Mouse (Mus musculus): ENCODE measurements around the gene Midn. TPM values are rescaled to one million over a fixed set of nuclear protein-coding genes. Genes with fewer than 3 reads are reported as not detected.

The Midn gene
- polyA plus RNA-seq, 1 experiment from 2014 or later, result 5.7 TPM

- Histone ChIP-seq H3K9ac (no peak overlapping the region), H3K4me3 (no peak overlapping the region), H3K4me1 (peaks cover 54% of the 10 kb centered on the region), H3K27ac (no peak overlapping the region), H3K36me3 (peaks cover 10% of the 10 kb centered on the region), H3K9me3 (replicated peaks) (no peaks in the 10 kb centered on the region), H3K4me2 (no peak overlapping the region), H3K27me3 (replicated peaks) (peaks cover 47% of the 10 kb centered on the region)
- 66% methylated on average over 5 of the region's 5 CpGs for WGBS (ENCODE audit: insufficient replicate concordance)
- ATAC-seq, result no peak
These were observed 28.3 kb downstream of the Midn start for GRCm38 (mm10) chr10:80176270-80176834.

GRCm38 (mm10) chr10:80177441-80178279, 29.6 kb downstream of the Midn start:
- Histone ChIP-seq H3K4me2 (no peak overlapping the region), H3K4me3 (no peak overlapping the region), H3K9ac (no peak overlapping the region), H3K4me1 (peaks cover 41% of the 10 kb centered on the region), H3K27ac (no peak overlapping the region), H3K9me3 (replicated peaks) (no peaks in the 10 kb centered on the region), H3K27me3 (replicated peaks) (peaks cover 60% of the 10 kb centered on the region), H3K36me3 (no peaks in the 10 kb centered on the region)
- WGBS (ENCODE audit: insufficient replicate concordance), result 60% methylated on average over 7 of the region's 7 CpGs
- ATAC-seq, result no peak

GRCm38 (mm10) chr10:80179068-80180051, 31.3 kb downstream of the Midn start, which contains the start of gene Efna2:
TSS of gene Efna2 (plus strand) at chr10:80179482.
- 2% methylated on average over 71 of the region's 106 CpGs for WGBS (ENCODE audit: insufficient replicate concordance)
- H3K9ac ChIP-seq, result peak within 1 kb of the TSS; percentile 62
- peaks cover 77% of the 10 kb centered on the region for H3K27me3 ChIP-seq (replicated peaks)
- H3K4me2 ChIP-seq, result peak within 1 kb of the TSS; percentile 78
- H3K27ac ChIP-seq, result no peak within 1 kb of the TSS
- H3K36me3 ChIP-seq, result no peaks in the 10 kb centered on the region
- no peaks in the 10 kb centered on the region for H3K9me3 ChIP-seq (replicated peaks)
- ATAC-seq, result peak; percentile 3; the same call in 1 of the 2 replicates
- H3K4me1 ChIP-seq, result peaks cover 29% of the 10 kb centered on the region
- peak within 1 kb of the TSS; percentile 60 for H3K4me3 ChIP-seq

- peak overlapping the region; percentile 60 for H3K4me3 ChIP-seq
- peaks cover 84% of the 10 kb centered on the region for H3K27me3 ChIP-seq (replicated peaks)
- H3K4me1 ChIP-seq, result peaks cover 20% of the 10 kb centered on the region
- 53% methylated on average over 6 of the region's 6 CpGs for WGBS (ENCODE audit: insufficient replicate concordance)
- no peak for ATAC-seq
- no peaks in the 10 kb centered on the region for H3K36me3 ChIP-seq
- H3K27ac ChIP-seq, result no peak overlapping the region
- H3K9ac ChIP-seq, result peak overlapping the region; percentile 62; the same call in 1 of the 2 replicates
- H3K4me2 ChIP-seq, result peak overlapping the region; percentile 78
- H3K9me3 ChIP-seq (replicated peaks), result no peaks in the 10 kb centered on the region
These were observed 32.2 kb downstream of the Midn start for GRCm38 (mm10) chr10:80180288-80180687.

GRCm38 (mm10) chr10:80180823-80181222, 32.8 kb downstream of the Midn start:
- no peak overlapping the region for H3K9ac ChIP-seq
- H3K36me3 ChIP-seq, result no peaks in the 10 kb centered on the region
- H3K4me1 ChIP-seq, result peaks cover 15% of the 10 kb centered on the region
- H3K27me3 ChIP-seq (replicated peaks), result peaks cover 90% of the 10 kb centered on the region
- no peak for ATAC-seq
- H3K4me3 ChIP-seq, result no peak overlapping the region
- 53% methylated on average over 5 of the region's 5 CpGs for WGBS (ENCODE audit: insufficient replicate concordance)
- no peaks in the 10 kb centered on the region for H3K9me3 ChIP-seq (replicated peaks)
- H3K27ac ChIP-seq, result no peak overlapping the region
- peak overlapping the region; percentile 7; the same call in 1 of the 2 replicates for H3K4me2 ChIP-seq

GRCm38 (mm10) chr10:80182547-80182946, 34.5 kb downstream of the Midn start:
- Histone ChIP-seq H3K27me3 (replicated peaks) (peaks cover 98% of the 10 kb centered on the region), H3K27ac (no peak overlapping the region), H3K4me2 (no peak overlapping the region), H3K4me1 (peaks cover 15% of the 10 kb centered on the region), H3K9me3 (replicated peaks) (no peaks in the 10 kb centered on the region), H3K4me3 (no peak overlapping the region), H3K36me3 (no peaks in the 10 kb centered on the region), H3K9ac (no peak overlapping the region)
- 74% methylated on average over 7 of the region's 7 CpGs for WGBS (ENCODE audit: insufficient replicate concordance)
- ATAC-seq, result no peak

GRCm38 (mm10) chr10:80186649-80187048, 38.6 kb downstream of the Midn start:
- H3K27ac ChIP-seq, result no peak overlapping the region
- 26% methylated on average over 27 of the region's 27 CpGs for WGBS (ENCODE audit: insufficient replicate concordance)
- peaks cover 98% of the 10 kb centered on the region for H3K27me3 ChIP-seq (replicated peaks)
- no peak overlapping the region for H3K4me3 ChIP-seq
- peaks cover 14% of the 10 kb centered on the region for H3K4me1 ChIP-seq
- no peaks in the 10 kb centered on the region for H3K36me3 ChIP-seq
- no peak overlapping the region for H3K9ac ChIP-seq
- no peak overlapping the region for H3K4me2 ChIP-seq
- H3K9me3 ChIP-seq (replicated peaks), result no peaks in the 10 kb centered on the region
- ATAC-seq, result no peak

- no peaks in the 10 kb centered on the region for H3K9me3 ChIP-seq (replicated peaks)
- no peak overlapping the region for H3K9ac ChIP-seq
- H3K27ac ChIP-seq, result no peak overlapping the region
- no peak overlapping the region for H3K4me2 ChIP-seq
- H3K4me1 ChIP-seq, result peaks cover 14% of the 10 kb centered on the region
- no peak for ATAC-seq
- H3K4me3 ChIP-seq, result no peak overlapping the region
- peaks cover 98% of the 10 kb centered on the region for H3K27me3 ChIP-seq (replicated peaks)
- no peaks in the 10 kb centered on the region for H3K36me3 ChIP-seq
- WGBS (ENCODE audit: insufficient replicate concordance), result 76% methylated on average over 10 of the region's 10 CpGs
These were observed 39.7 kb downstream of the Midn start for GRCm38 (mm10) chr10:80187739-80188138.

- ATAC-seq, result no peak
- 69% methylated on average over 15 of the region's 15 CpGs for WGBS (ENCODE audit: insufficient replicate concordance)
- H3K36me3 ChIP-seq, result no peaks in the 10 kb centered on the region
- H3K4me3 ChIP-seq, result no peak overlapping the region
- H3K4me1 ChIP-seq, result peaks cover 18% of the 10 kb centered on the region
- H3K9me3 ChIP-seq (replicated peaks), result no peaks in the 10 kb centered on the region
- H3K4me2 ChIP-seq, result no peak overlapping the region
- peaks cover 98% of the 10 kb centered on the region for H3K27me3 ChIP-seq (replicated peaks)
- H3K9ac ChIP-seq, result no peak overlapping the region
- H3K27ac ChIP-seq, result no peak overlapping the region
These were observed 40.5 kb downstream of the Midn start for GRCm38 (mm10) chr10:80188453-80189024.

- H3K27ac ChIP-seq, result no peak overlapping the region
- H3K36me3 ChIP-seq, result no peaks in the 10 kb centered on the region
- H3K4me3 ChIP-seq, result peak overlapping the region; percentile 39
- peaks cover 28% of the 10 kb centered on the region for H3K4me1 ChIP-seq
- H3K9me3 ChIP-seq (replicated peaks), result no peaks in the 10 kb centered on the region
- 5% methylated on average over 21 of the region's 21 CpGs for WGBS (ENCODE audit: insufficient replicate concordance)
- ATAC-seq, result no peak
- H3K4me2 ChIP-seq, result peak overlapping the region; percentile 64
- H3K27me3 ChIP-seq (replicated peaks), result peaks cover 97% of the 10 kb centered on the region
- no peak overlapping the region for H3K9ac ChIP-seq
These were observed 41.9 kb downstream of the Midn start for GRCm38 (mm10) chr10:80189999-80190398.

- WGBS (ENCODE audit: insufficient replicate concordance), result 1% methylated on average over 48 of the region's 48 CpGs
- peaks cover 28% of the 10 kb centered on the region for H3K4me1 ChIP-seq
- H3K27me3 ChIP-seq (replicated peaks), result peaks cover 94% of the 10 kb centered on the region
- no peaks in the 10 kb centered on the region for H3K36me3 ChIP-seq
- peak overlapping the region; percentile 39 for H3K4me3 ChIP-seq
- H3K9me3 ChIP-seq (replicated peaks), result no peaks in the 10 kb centered on the region
- no peak overlapping the region for H3K27ac ChIP-seq
- no peak overlapping the region for H3K9ac ChIP-seq
- no peak for ATAC-seq
- peak overlapping the region; percentile 64 for H3K4me2 ChIP-seq
These were observed 42.5 kb downstream of the Midn start for GRCm38 (mm10) chr10:80190491-80191051.

Measured in liver, embryonic 12.5 days (tissue).